Comparison of ENCODE assay signal across 28 mouse cellular contexts in genomic region chr13:54103866-54104265, GRCm38 (mm10). TPM values are rescaled to one million over a fixed set of nuclear protein-coding genes. Genes with fewer than 3 reads are reported as not detected.
DNase-seq lines count a peak whose midpoint lies in the region; ATAC-seq and TF ChIP-seq lines count a peak whose summit lies in the region.
"Had no signal": no experiment of that assay in that cellular context is flagged by ENCODE, and none has a peak within 500 bp of the region (broad histone marks: within the 10 kb centered on the region; RNA-seq: fewer than 3 reads in every experiment).

No protein-coding gene starts in this region.

- peak; percentile 27 for DNase-seq in adrenal gland, adult 8-10 months
- no peak for DNase-seq in adrenal gland, postnatal 25 days
- DNase-seq in 3T3-L1 (ENCODE audit: low read depth, low spot score), result peak; percentile 20
- peak; percentile 14 for DNase-seq in adrenal gland, postnatal 10 days
- no peak for DNase-seq in heart, postnatal 14 days
- DNase-seq: cerebellum, adult 18-20 months; cerebellum, adult 9-10 months; cerebellum, postnatal 14 days; gastrocnemius, postnatal 10 days; gastrocnemius, postnatal 36 days; heart, adult 2 months; heart, postnatal 4 days; kidney, adult 18-20 months had no signal

- no peak overlapping the region for H3ac ChIP-seq in C2C12 (ENCODE audit: control insufficient read depth, insufficient read length, low read depth)

- no peak for TF ChIP-seq CTCF in C2C12 (IDR thresholded peaks at IDR 0.05; ENCODE audit: control insufficient read depth, insufficient read depth, insufficient read length)

- peaks cover 1% of the 10 kb centered on the region for H3K79me3 ChIP-seq in C2C12 (ENCODE audit: low read depth)

- no peak overlapping the region for H3K4me3 ChIP-seq in C2C12 (ENCODE audit: insufficient read depth, poor library complexity, severe bottlenecking)
- H3K4me3 ChIP-seq: forebrain, embryonic 10.5 days; forebrain, embryonic 13.5 days; heart, adult 2 months; heart, embryonic 10.5 days; heart, embryonic 13.5 days had no signal

- no peak for ATAC-seq in CD4-positive, CD25-positive, alpha-beta regulatory T cell, adult 4 months
- ATAC-seq: forebrain, embryonic 13.5 days; forebrain, embryonic 16.5 days; hindbrain, postnatal 0 days; inflammation-experienced regulatory T-cells, adult 6 months; intestine, embryonic 16.5 days; Patski had no signal

- peaks cover 3% of the 10 kb centered on the region for H3K79me2 ChIP-seq in C2C12 (ENCODE audit: control insufficient read depth, insufficient read depth)

- H3K36me3 ChIP-seq in C2C12 (ENCODE audit: control insufficient read depth, insufficient read depth), result peaks cover 61% of the 10 kb centered on the region

- H3K27me3 ChIP-seq in C2C12 (ENCODE audit: control insufficient read depth, insufficient read depth, insufficient read length), result no peaks in the 10 kb centered on the region
- H3K27me3 ChIP-seq: forebrain, embryonic 13.5 days; heart, embryonic 13.5 days; Patski had no signal

- intact Hi-C loops in heart, postnatal 14 days (cut with DNase I), result no loop called here

TF ChIP-seq in C2C12, 6 proteins besides CTCF, POLR2A, EP300 and RAD21:
- no peak for TF ChIP-seq MYOD1 (IDR thresholded peaks at IDR 0.05; ENCODE audit: control insufficient read depth, insufficient read length, low read depth)
- TF ChIP-seq USF1 (IDR thresholded peaks at IDR 0.05; ENCODE audit: low read depth), result peak; percentile 24
- TF ChIP-seq MYOG (IDR thresholded peaks at IDR 0.05; ENCODE audit: control insufficient read depth, extremely low read depth, insufficient read length), result no peak
- peak; percentile 85 for TF ChIP-seq MAX (IDR thresholded peaks at IDR 0.05)

RNA-seq across cellular contexts. Expression of gene Sfxn1, which starts 32.2 kb away (rescaled TPM):
- total RNA-seq in adrenal gland, adult 8-10 months (2022), result 10 to 100 TPM; 46.9 to 62.5 (median 52.4) TPM
- total RNA-seq in adrenal gland, postnatal 25 days (2021), result 58.9 and 62.7 TPM in 2 replicates
- 21.1 TPM for polyA plus RNA-seq in C2C12 (2012; fragmentation: generic; extraction: Trizol)
- total RNA-seq in adrenal gland, postnatal 10 days (2021), result 10 to 100 TPM; 59.7 to 67.2 TPM
- polyA plus RNA-seq in CD4-positive, CD25-positive, alpha-beta regulatory T cell, adult 4 months (2017; shearing (Covaris generic)), result 10 to 100 TPM; 45.5 to 48.1 TPM
- 1 to 10 TPM; 6.9 to 9.9 TPM for total RNA-seq in heart, postnatal 14 days (2021)

RNA-seq across cellular contexts. Expression of gene Drd1, which starts 48.4 kb away (rescaled TPM):
- under 1 TPM in 3 of 4 experiments, not detected in 1; 0.07 to 0.15 (median 0.11) TPM for total RNA-seq in adrenal gland, adult 8-10 months (2022)
- not detected in 2 replicates for total RNA-seq in adrenal gland, postnatal 25 days (2021)
- polyA plus RNA-seq in C2C12 (2012; fragmentation: generic; extraction: Trizol), result not detected
- under 1 TPM; 0.27 to 0.66 TPM for total RNA-seq in adrenal gland, postnatal 10 days (2021)
- not detected for polyA plus RNA-seq in CD4-positive, CD25-positive, alpha-beta regulatory T cell, adult 4 months (2017; shearing (Covaris generic))
- 1 to 10 TPM in 1 of 2 experiments, under 1 TPM in 1; 0.41 to 1.0 TPM for total RNA-seq in heart, postnatal 14 days (2021)
- total RNA-seq: adrenal gland, adult 18-20 months; ES-E14; gastrocnemius, postnatal 36 days; granulocyte monocyte progenitor cell, adult 5-6 weeks had no signal
- polyA plus RNA-seq: forebrain, embryonic 10.5 days; heart, embryonic 16.5 days had no signal

Comparison
In these comparisons a context has a peak if more than half of its experiments do, and no peak if none do; other contexts are left out.
1. DNase-seq: peak in adrenal gland, adult 8-10 months (single experiment), 3T3-L1 (single experiment) and adrenal gland, postnatal 10 days (single experiment); none in adrenal gland, postnatal 25 days (single experiment) and heart, postnatal 14 days (0 of 2).